Mouse (Mus musculus): Measurements from ENCODE around the gene Espnl. TPM values are rescaled to one million over a fixed set of nuclear protein-coding genes. Genes with fewer than 3 reads are reported as not detected.

The Espnl gene
- polyA plus RNA-seq (2012; rRNA removed): 0.06 and 0.07 TPM in 2 replicates

DNA sequence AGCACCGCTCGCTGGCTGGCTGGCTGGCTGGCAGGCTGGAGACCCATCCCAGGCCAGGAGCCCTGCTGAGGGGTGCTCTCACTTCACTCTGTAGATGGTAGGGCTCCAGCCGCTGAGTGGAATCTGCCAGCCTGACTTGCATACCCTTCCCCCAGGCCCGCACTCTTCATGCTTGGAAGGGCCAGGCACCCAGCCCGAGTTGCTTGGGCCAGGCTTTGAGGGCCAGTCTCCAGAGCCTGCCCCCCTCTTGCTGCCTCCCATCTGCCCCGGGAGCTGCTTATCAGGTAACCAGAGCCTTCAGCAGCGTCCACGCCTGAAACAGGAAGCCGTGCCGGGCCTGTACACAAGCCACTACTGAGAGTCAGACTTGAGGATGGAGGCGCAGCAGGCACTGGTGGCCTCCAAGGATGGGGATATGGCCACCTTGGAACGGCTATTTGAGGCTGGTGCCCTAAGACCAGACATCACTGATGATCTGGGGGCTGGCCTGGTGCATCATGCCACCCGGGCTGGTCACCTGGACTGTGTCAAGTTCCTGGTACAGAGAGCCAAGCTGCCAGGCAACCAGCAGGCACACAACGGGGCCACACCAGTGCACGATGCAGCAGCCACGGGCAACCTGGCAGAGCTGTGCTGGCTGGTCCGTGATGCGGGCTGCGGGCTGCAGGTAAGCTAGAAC, at the start of gene Espnl:
Gene Espnl, plus strand, starts transcription at position 316 of the 679 bp plus-strand sequence.
- Histone ChIP-seq H3K4me1 (ENCODE audit: control insufficient read depth, insufficient read depth, insufficient read length) (no peaks in the 10 kb centered on the region), H3K4me3 (ENCODE audit: extremely low read depth, insufficient read depth, insufficient read length) (no peak within 1 kb of the TSS), H3K27ac (ENCODE audit: insufficient read depth, low read length) (no peak within 1 kb of the TSS), H3K27me3 (ENCODE audit: control insufficient read depth, insufficient read depth, low read length) (no peaks in the 10 kb centered on the region), H3K36me3 (ENCODE audit: control insufficient read depth, insufficient read depth, low read length) (peaks cover 1% of the 10 kb centered on the region)
- WGBS: 52% methylated on average over 19 of the region's 19 CpGs
- no peak for TF ChIP-seq CTCF (IDR thresholded peaks at IDR 0.05; ENCODE audit: extremely low read depth, insufficient read depth, insufficient read length, insufficient replicate concordance)
- TF ChIP-seq POLR2A (IDR thresholded peaks at IDR 0.05; ENCODE audit: low read depth, low read length): no peak
- DNase-seq (ENCODE audit: low read depth in 1 of 2, low spot score in 2 of 2): no peak

DNA sequence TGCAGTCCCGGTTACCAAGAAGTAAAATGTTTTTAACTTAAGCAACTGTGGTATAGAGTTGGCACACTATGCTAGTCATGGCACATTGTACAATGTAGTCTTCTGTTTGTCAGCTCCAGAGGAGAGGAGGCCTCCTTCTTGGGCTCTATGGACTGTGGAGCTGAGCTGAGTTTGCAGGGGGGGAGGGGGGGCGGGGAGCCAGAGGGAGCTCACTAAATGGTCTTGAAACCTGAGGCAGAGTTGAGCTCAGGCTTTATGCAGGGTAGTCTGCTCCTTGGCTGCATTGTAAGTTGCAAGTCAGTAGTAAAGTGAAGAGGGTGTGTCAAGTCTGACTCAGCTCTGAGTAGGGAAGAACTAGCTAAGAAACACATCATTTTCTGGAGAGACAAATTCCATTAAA, 49.6 kb upstream of the Espnl start:
- no peak overlapping the region for H3K4me3 ChIP-seq (ENCODE audit: extremely low read depth, insufficient read depth, insufficient read length)
- no peaks in the 10 kb centered on the region for H3K27me3 ChIP-seq (ENCODE audit: control insufficient read depth, insufficient read depth, low read length)
- H3K27ac ChIP-seq (ENCODE audit: insufficient read depth, low read length): no peak overlapping the region
- no peak for DNase-seq (ENCODE audit: low read depth in 1 of 2, low spot score in 2 of 2)
- TF ChIP-seq CTCF (IDR thresholded peaks at IDR 0.05; ENCODE audit: extremely low read depth, insufficient read depth, insufficient read length, insufficient replicate concordance): no peak
- no peak for TF ChIP-seq POLR2A (IDR thresholded peaks at IDR 0.05; ENCODE audit: low read depth, low read length)
- H3K4me1 ChIP-seq (ENCODE audit: control insufficient read depth, insufficient read depth, insufficient read length): no peaks in the 10 kb centered on the region
- WGBS: 92% methylated on average over 2 of the region's 2 CpGs
- H3K36me3 ChIP-seq (ENCODE audit: control insufficient read depth, insufficient read depth, low read length): peaks cover 8% of the 10 kb centered on the region; the same call in 1 of the 2 replicates

DNA sequence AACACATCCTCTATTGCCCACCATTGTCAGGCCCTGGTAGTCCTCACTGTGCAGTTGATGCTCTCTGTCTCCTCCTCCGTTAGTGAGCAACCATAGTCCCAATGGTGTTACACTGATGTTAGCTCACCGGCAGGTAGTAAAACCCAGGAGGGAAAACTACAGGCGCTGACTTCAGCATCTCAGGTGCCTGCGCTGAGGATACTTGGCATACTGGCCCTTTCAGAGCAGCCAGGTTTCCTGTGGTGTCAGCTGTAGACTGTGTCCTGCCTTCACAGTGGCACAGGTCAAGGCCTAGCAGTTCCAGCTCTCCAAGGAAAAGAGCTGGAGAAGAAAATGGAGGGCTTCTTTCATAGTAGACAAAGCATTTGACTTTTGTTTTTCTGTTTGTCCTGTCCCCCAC, 45.3 kb upstream of the Espnl start:
- 96% methylated on average over 4 of the region's 4 CpGs for WGBS
- no peak for DNase-seq (ENCODE audit: low read depth in 1 of 2, low spot score in 2 of 2)
- Histone ChIP-seq H3K36me3 (ENCODE audit: control insufficient read depth, insufficient read depth, low read length) (peaks cover 9% of the 10 kb centered on the region; the same call in 1 of the 2 replicates), H3K27ac (ENCODE audit: insufficient read depth, low read length) (no peak overlapping the region), H3K4me1 (ENCODE audit: control insufficient read depth, insufficient read depth, insufficient read length) (no peaks in the 10 kb centered on the region), H3K4me3 (ENCODE audit: extremely low read depth, insufficient read depth, insufficient read length) (no peak overlapping the region), H3K27me3 (ENCODE audit: control insufficient read depth, insufficient read depth, low read length) (no peaks in the 10 kb centered on the region)
- TF ChIP-seq CTCF (IDR thresholded peaks at IDR 0.05; ENCODE audit: extremely low read depth, insufficient read depth, insufficient read length, insufficient replicate concordance) (no peak), POLR2A (IDR thresholded peaks at IDR 0.05; ENCODE audit: low read depth, low read length) (no peak)

DNA sequence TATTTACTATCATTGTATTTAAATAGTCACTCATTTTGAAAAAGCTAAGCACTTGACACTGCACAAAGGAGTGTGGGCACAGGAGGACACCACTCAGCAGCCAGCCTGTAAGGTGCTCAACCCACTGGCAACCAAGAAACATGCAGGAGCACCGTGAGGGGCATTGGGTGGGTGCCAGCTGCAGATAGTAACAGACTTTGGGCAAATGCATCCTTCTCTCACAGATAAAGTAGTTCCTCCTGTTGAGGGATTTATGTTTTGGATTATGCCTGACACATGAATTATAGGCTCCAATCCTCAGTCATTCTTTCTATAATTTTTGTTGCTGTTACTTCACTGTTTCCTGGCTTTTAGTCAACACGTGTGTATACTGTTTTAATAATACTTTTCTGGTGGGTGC, 44.4 kb upstream of the Espnl start:
- no peak for TF ChIP-seq CTCF (IDR thresholded peaks at IDR 0.05; ENCODE audit: extremely low read depth, insufficient read depth, insufficient read length, insufficient replicate concordance)
- TF ChIP-seq POLR2A (IDR thresholded peaks at IDR 0.05; ENCODE audit: low read depth, low read length): no peak
- peaks cover 9% of the 10 kb centered on the region; the same call in 1 of the 2 replicates for H3K36me3 ChIP-seq (ENCODE audit: control insufficient read depth, insufficient read depth, low read length)
- no peak for DNase-seq (ENCODE audit: low read depth in 1 of 2, low spot score in 2 of 2)
- H3K27ac ChIP-seq (ENCODE audit: insufficient read depth, low read length): no peak overlapping the region
- no peaks in the 10 kb centered on the region for H3K27me3 ChIP-seq (ENCODE audit: control insufficient read depth, insufficient read depth, low read length)
- 82% methylated on average over 2 of the region's 2 CpGs for WGBS
- H3K4me1 ChIP-seq (ENCODE audit: control insufficient read depth, insufficient read depth, insufficient read length): no peaks in the 10 kb centered on the region; the same call in 1 of the 2 replicates
- no peak overlapping the region for H3K4me3 ChIP-seq (ENCODE audit: extremely low read depth, insufficient read depth, insufficient read length)

DNA sequence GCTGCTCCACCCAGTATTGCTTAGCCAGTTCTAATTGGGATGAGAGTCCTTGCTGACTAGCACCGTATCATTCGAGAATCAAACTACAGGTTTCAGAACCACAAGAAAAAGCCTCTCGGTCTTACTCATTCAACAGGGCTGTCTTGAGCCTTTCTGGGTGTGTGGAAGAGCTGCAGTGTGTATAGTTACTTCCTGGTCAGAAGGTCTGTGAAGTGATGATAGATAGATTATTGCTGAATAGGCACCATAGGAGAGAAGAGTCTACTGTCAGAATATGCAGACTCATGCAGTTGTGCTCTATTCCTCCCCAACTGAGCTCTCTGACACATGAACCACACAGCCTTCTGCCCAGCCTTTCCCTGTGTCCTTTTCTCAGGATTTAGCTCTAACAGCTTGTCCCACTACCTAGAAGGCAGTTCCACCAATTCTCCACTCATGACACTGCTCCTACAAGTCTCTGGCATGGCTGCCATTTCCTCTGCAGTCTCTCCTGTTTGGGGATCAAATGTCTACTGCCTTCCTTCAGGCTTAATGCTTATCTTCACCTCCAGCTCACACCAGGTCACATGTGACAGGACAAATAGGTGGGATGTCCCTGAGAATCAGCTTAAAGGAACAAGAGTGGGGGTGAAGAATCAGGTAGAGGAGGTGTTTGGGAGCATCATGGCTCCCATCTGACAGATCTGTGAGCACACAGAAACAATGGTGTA, 43.3 kb upstream of the Espnl start:
- WGBS: 95% methylated on average over 3 of the region's 3 CpGs
- TF ChIP-seq POLR2A (IDR thresholded peaks at IDR 0.05; ENCODE audit: low read depth, low read length) (no peak), CTCF (IDR thresholded peaks at IDR 0.05; ENCODE audit: extremely low read depth, insufficient read depth, insufficient read length, insufficient replicate concordance) (no peak)
- Histone ChIP-seq H3K4me3 (ENCODE audit: extremely low read depth, insufficient read depth, insufficient read length) (no peak overlapping the region), H3K27ac (ENCODE audit: insufficient read depth, low read length) (no peak overlapping the region), H3K36me3 (ENCODE audit: control insufficient read depth, insufficient read depth, low read length) (peaks cover 9% of the 10 kb centered on the region; the same call in 1 of the 2 replicates), H3K27me3 (ENCODE audit: control insufficient read depth, insufficient read depth, low read length) (no peaks in the 10 kb centered on the region), H3K4me1 (ENCODE audit: control insufficient read depth, insufficient read depth, insufficient read length) (peaks cover 6% of the 10 kb centered on the region)
- DNase-seq (ENCODE audit: low read depth in 1 of 2, low spot score in 2 of 2): no peak

DNA sequence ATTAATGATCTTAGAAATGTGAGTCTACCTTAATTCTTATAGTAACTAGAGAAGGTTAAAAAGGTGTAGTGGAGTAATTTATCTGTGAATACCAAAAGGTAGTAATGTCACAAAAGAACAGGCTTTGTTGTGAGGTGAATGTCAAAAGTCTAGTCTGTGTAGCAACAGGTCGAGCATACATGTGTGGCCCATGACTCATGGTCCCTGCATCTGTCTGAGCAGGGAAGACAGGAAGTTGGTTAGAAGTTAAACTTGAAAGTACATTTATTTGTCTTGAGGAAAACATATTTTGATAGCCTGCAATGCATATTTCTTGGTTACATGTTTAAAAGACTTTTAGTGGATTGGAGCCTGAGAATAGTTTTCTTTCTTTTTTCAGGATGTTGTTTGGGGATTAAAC, 42.7 kb upstream of the Espnl start:
- Histone ChIP-seq H3K4me1 (ENCODE audit: control insufficient read depth, insufficient read depth, insufficient read length) (peaks cover 6% of the 10 kb centered on the region), H3K27ac (ENCODE audit: insufficient read depth, low read length) (no peak overlapping the region), H3K36me3 (ENCODE audit: control insufficient read depth, insufficient read depth, low read length) (peaks cover 10% of the 10 kb centered on the region; the same call in 1 of the 2 replicates), H3K4me3 (ENCODE audit: extremely low read depth, insufficient read depth, insufficient read length) (no peak overlapping the region), H3K27me3 (ENCODE audit: control insufficient read depth, insufficient read depth, low read length) (no peaks in the 10 kb centered on the region)
- no peak for DNase-seq (ENCODE audit: low read depth in 1 of 2, low spot score in 2 of 2)
- WGBS: 49% methylated on average over 1 of the region's 1 CpGs
- TF ChIP-seq CTCF (IDR thresholded peaks at IDR 0.05; ENCODE audit: extremely low read depth, insufficient read depth, insufficient read length, insufficient replicate concordance) (no peak), POLR2A (IDR thresholded peaks at IDR 0.05; ENCODE audit: low read depth, low read length) (no peak)
